Mouse (Mus musculus): ENCODE measurements around the gene Akr1cl. TPM values are rescaled to one million over a fixed set of nuclear protein-coding genes. Genes with fewer than 3 reads are reported as not detected.

Gene Akr1cl
- total RNA-seq, 4 experiments from 2014 or later: 0.39 to 0.44 TPM; not detected in 2

GRCm38 (mm10) chr1:64993206-64993605 lies 39.4 kb downstream of the Akr1cl start:
- no peak for DNase-seq (ENCODE audit: low spot score in 2 of 2)

GRCm38 (mm10) chr1:64988176-64988575 lies 44.4 kb downstream of the Akr1cl start:
- no peak for DNase-seq (ENCODE audit: low spot score in 2 of 2)

GRCm38 (mm10) chr1:64986120-64986519 lies 46.4 kb downstream of the Akr1cl start:
- DNase-seq (ENCODE audit: low spot score in 2 of 2): peak in 1 of 2 experiments; percentile 58

DNA sequence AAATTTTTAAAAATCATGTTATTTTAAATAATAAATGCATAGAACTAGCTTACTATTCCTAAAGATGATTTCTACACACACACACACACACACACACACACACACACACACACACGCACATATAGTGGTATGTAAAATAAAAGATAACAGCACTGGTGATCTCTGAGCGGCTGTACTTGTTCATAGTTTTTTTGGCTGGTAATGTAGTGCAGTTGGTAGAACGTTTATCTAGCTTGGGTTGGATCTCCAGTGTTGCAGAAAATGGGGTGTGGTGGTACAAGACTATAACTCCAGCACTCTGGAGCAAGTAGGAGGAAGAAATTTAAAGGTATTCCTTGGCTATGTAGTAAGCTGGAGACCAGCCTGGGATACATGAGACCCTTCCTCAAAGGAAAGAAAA lies 49.3 kb downstream of the Akr1cl start:
- DNase-seq (ENCODE audit: low spot score in 2 of 2): no peak

DNA sequence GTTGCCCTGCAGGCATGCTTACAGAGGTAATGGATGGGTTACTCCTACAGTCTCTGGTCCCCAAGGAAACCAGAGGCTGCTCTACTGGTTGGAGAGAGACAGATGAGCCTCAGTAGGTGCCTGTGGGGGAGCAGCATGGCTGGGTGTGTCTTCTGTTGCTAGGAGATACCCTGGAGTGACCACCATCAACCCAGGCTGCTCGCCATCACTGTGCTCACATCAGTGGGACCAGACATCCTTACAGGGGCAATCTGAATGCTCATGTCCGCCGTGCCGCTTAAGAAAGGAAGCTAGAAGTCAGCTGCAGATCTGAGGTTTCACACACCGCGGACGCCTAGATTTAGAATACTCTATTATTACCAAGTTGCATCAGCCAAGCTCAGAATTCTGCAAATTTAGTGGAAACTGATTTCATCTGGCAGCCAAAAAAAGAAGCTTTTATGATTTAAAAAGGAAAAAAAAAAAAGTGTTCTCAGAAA lies 54.2 kb downstream of the Akr1cl start:
- peak; percentile 31 to 61 for DNase-seq (ENCODE audit: low spot score in 2 of 2)

DNA sequence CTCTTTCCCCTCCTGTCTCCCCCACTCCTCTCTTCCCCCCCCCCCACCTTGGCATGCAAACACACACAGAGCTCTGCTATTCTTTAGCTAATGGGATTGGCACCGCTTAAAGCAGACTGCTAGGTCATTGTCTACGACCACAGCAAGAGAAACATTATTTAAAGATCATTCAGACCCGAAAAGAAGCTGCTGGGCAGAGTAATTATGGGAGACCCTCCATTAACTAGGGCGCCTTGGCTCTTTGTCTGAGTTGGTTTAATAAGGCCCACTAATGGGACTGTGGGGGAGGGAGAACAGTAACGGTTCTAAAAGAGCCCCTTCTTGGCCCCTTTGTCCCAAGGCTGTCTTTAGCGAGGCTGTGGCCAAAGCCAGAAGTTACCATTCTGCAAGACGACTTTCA lies 57.2 kb downstream of the Akr1cl start:
- DNase-seq (ENCODE audit: low spot score in 2 of 2): peak in 1 of 2 experiments; percentile 27

DNA sequence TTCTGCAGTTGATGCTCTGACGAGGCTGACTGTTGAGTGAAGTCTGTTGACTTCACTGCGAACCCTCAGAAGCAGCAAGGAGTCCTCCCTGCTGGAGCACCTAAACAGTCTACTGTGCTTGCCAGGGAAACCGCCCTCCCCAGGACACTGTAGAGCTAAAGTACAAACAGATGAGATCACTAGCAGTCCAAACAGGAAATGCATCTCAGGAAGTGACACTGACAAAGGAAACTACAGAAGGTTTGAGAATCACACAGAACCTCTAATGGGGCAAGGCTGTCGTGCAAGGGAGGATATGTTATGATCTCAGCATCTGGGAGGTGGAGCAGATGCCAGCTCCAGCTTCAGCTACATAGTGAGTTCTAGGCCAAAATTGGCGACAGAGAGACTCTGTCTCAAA lies 61.9 kb downstream of the Akr1cl start:
- no peak for DNase-seq (ENCODE audit: low spot score in 2 of 2)

Other genes with a start within 250 kb of the Akr1cl start
- 10 to 100 TPM; 39.0 to 47.4 (median 43.7) TPM for gene Plekhm3, start 75.9 kb downstream of the Akr1cl start, total RNA-seq (2022)
- gene Cryge, start 18.4 kb upstream of the Akr1cl start, total RNA-seq (2022): not detected
- gene Crygd, start 30.7 kb upstream of the Akr1cl start, total RNA-seq (2022): not detected
- not detected for gene Crygc, start 40.9 kb upstream of the Akr1cl start, total RNA-seq (2022)
- gene Crygb, start 49.5 kb upstream of the Akr1cl start, total RNA-seq (2022): not detected
- 1 to 10 TPM in 1 of 4 experiments, not detected in 3; 1.6 TPM for gene Cryga, start 70.6 kb upstream of the Akr1cl start, total RNA-seq (2022)
- 1 to 10 TPM in 3 of 4 experiments, not detected in 1; 1.2 to 1.6 (median 1.6) TPM for gene Gm28845, start 86.8 kb upstream of the Akr1cl start, total RNA-seq (2022)
- gene D630023F18Rik, start 90.5 kb upstream of the Akr1cl start, total RNA-seq (2022): 1 to 10 TPM; 5.6 to 7.6 (median 6.1) TPM
- gene Idh1, start 153.7 kb upstream of the Akr1cl start, total RNA-seq (2022): 10 to 100 TPM; 45.9 to 54.9 (median 47.3) TPM
- gene Pikfyve, start 153.9 kb upstream of the Akr1cl start, total RNA-seq (2022): 10 to 100 TPM; 46.0 to 56.0 (median 49.4) TPM
- gene Pth2r, start 249.3 kb upstream of the Akr1cl start, total RNA-seq (2022): 1 to 10 TPM; 1.3 to 1.8 (median 1.3) TPM

All from left cerebral cortex, adult 8-10 months (tissue).